Mouse (Mus musculus): ENCODE data around the gene Mfsd4b1. TPM values are rescaled to one million over a fixed set of nuclear protein-coding genes. Genes with fewer than 3 reads are reported as not detected.

Gene Mfsd4b1
- polyA plus RNA-seq, 1 experiment from 2014 or later: 0.74 TPM

GRCm38 (mm10) chr10:39960441-39960822 is 64.6 kb downstream of the Mfsd4b1 start:
- no peak for ATAC-seq (ENCODE audit: low read depth)
- Histone ChIP-seq H3K4me3 (ENCODE audit: low read depth, low read length) (no peak overlapping the region; the same call in 1 of the 2 replicates), H3K36me3 (ENCODE audit: control insufficient read depth, insufficient read depth) (no peaks in the 10 kb centered on the region), H3K4me2 (ENCODE audit: low read depth, low read length) (peak overlapping the region; percentile 71), H3K27me3 (ENCODE audit: control insufficient read depth, insufficient read depth, low read depth, low read length) (no peaks in the 10 kb centered on the region), H3K9ac (ENCODE audit: low read depth, low read length) (no peak overlapping the region), H3K27ac (ENCODE audit: low read length) (no peak overlapping the region), H3K9me3 (replicated peaks; ENCODE audit: control insufficient read depth, low read length) (no peaks in the 10 kb centered on the region), H3K4me1 (ENCODE audit: control insufficient read depth, low read depth, low read length) (peaks cover 3% of the 10 kb centered on the region; the same call in 1 of the 2 replicates)
- 37% methylated on average over 11 of the region's 11 CpGs for WGBS (ENCODE audit: insufficient replicate concordance)

- H3K9ac ChIP-seq (ENCODE audit: low read depth, low read length): peak within 1 kb of the TSS; percentile 65
- H3K4me2 ChIP-seq (ENCODE audit: low read depth, low read length): peak within 1 kb of the TSS; percentile 71
- peaks cover 3% of the 10 kb centered on the region; the same call in 1 of the 2 replicates for H3K4me1 ChIP-seq (ENCODE audit: control insufficient read depth, low read depth, low read length)
- no peaks in the 10 kb centered on the region for H3K36me3 ChIP-seq (ENCODE audit: control insufficient read depth, insufficient read depth)
- peak; percentile 97 for ATAC-seq (ENCODE audit: low read depth)
- H3K9me3 ChIP-seq (replicated peaks; ENCODE audit: control insufficient read depth, low read length): no peaks in the 10 kb centered on the region
- peak within 1 kb of the TSS; percentile 65 for H3K4me3 ChIP-seq (ENCODE audit: low read depth, low read length)
- H3K27me3 ChIP-seq (ENCODE audit: control insufficient read depth, insufficient read depth, low read depth, low read length): no peaks in the 10 kb centered on the region
- WGBS (ENCODE audit: insufficient replicate concordance): under 1% methylated on average over 38 of the region's 38 CpGs
- H3K27ac ChIP-seq (ENCODE audit: low read length): peak within 1 kb of the TSS; percentile 77
These were observed 65.2 kb downstream of the Mfsd4b1 start, which contains the start of gene Mfsd4b3 for GRCm38 (mm10) chr10:39959761-39960440. Gene Mfsd4b3 (minus strand): TSS chr10:39960153.

- no peak for ATAC-seq (ENCODE audit: low read depth)
- Histone ChIP-seq H3K4me2 (ENCODE audit: low read depth, low read length) (no peak overlapping the region), H3K36me3 (ENCODE audit: control insufficient read depth, insufficient read depth) (no peaks in the 10 kb centered on the region), H3K9ac (ENCODE audit: low read depth, low read length) (no peak overlapping the region), H3K27ac (ENCODE audit: low read length) (no peak overlapping the region), H3K4me1 (ENCODE audit: control insufficient read depth, low read depth, low read length) (peaks cover 3% of the 10 kb centered on the region; the same call in 1 of the 2 replicates), H3K9me3 (replicated peaks; ENCODE audit: control insufficient read depth, low read length) (no peaks in the 10 kb centered on the region), H3K27me3 (ENCODE audit: control insufficient read depth, insufficient read depth, low read depth, low read length) (no peaks in the 10 kb centered on the region), H3K4me3 (ENCODE audit: low read depth, low read length) (no peak overlapping the region)
- WGBS (ENCODE audit: insufficient replicate concordance): 47% methylated on average over 4 of the region's 4 CpGs
These were observed 66.8 kb downstream of the Mfsd4b1 start for GRCm38 (mm10) chr10:39958266-39958665.

GRCm38 (mm10) chr10:39956340-39956878 is 68.7 kb downstream of the Mfsd4b1 start:
- Histone ChIP-seq H3K4me3 (ENCODE audit: low read depth, low read length) (no peak overlapping the region), H3K27me3 (ENCODE audit: control insufficient read depth, insufficient read depth, low read depth, low read length) (no peaks in the 10 kb centered on the region), H3K36me3 (ENCODE audit: control insufficient read depth, insufficient read depth) (no peaks in the 10 kb centered on the region), H3K4me1 (ENCODE audit: control insufficient read depth, low read depth, low read length) (peaks cover 3% of the 10 kb centered on the region; the same call in 1 of the 2 replicates), H3K9me3 (replicated peaks; ENCODE audit: control insufficient read depth, low read length) (no peaks in the 10 kb centered on the region), H3K4me2 (ENCODE audit: low read depth, low read length) (no peak overlapping the region), H3K27ac (ENCODE audit: low read length) (no peak overlapping the region), H3K9ac (ENCODE audit: low read depth, low read length) (no peak overlapping the region)
- 34% methylated on average over 2 of the region's 2 CpGs for WGBS (ENCODE audit: insufficient replicate concordance)
- ATAC-seq (ENCODE audit: low read depth): no peak

GRCm38 (mm10) chr10:39955163-39955562 is 69.9 kb downstream of the Mfsd4b1 start:
- no peaks in the 10 kb centered on the region for H3K9me3 ChIP-seq (replicated peaks; ENCODE audit: control insufficient read depth, low read length)
- no peaks in the 10 kb centered on the region for H3K36me3 ChIP-seq (ENCODE audit: control insufficient read depth, insufficient read depth)
- H3K4me1 ChIP-seq (ENCODE audit: control insufficient read depth, low read depth, low read length): no peaks in the 10 kb centered on the region; the same call in 1 of the 2 replicates
- no peak overlapping the region for H3K27ac ChIP-seq (ENCODE audit: low read length)
- no peak overlapping the region for H3K4me3 ChIP-seq (ENCODE audit: low read depth, low read length)
- WGBS (ENCODE audit: insufficient replicate concordance): 60% methylated on average over 2 of the region's 2 CpGs
- H3K27me3 ChIP-seq (ENCODE audit: control insufficient read depth, insufficient read depth, low read depth, low read length): no peaks in the 10 kb centered on the region
- H3K4me2 ChIP-seq (ENCODE audit: low read depth, low read length): no peak overlapping the region
- no peak for ATAC-seq (ENCODE audit: low read depth)
- no peak overlapping the region for H3K9ac ChIP-seq (ENCODE audit: low read depth, low read length)

Other genes starting within 250 kb of the Mfsd4b1 start
- gene Mfsd4b4, start 126.0 kb downstream of the Mfsd4b1 start, polyA plus RNA-seq (2015; fragmentation: Nextera tagmentation; extraction: Ambion mirVana): 1.1 and 1.2 TPM in 2 replicates
- gene Mfsd4b2, start 98.3 kb downstream of the Mfsd4b1 start, polyA plus RNA-seq (2015; fragmentation: Nextera tagmentation; extraction: Ambion mirVana): 0.06 TPM in 1 of 2 replicates, not detected in the other
- 3.1 and 3.6 TPM in 2 replicates for gene Mfsd4b3, start 65.1 kb downstream of the Mfsd4b1 start, polyA plus RNA-seq (2015; fragmentation: Nextera tagmentation; extraction: Ambion mirVana)
- gene Mfsd4b5, start 38.6 kb downstream of the Mfsd4b1 start, polyA plus RNA-seq (2015; fragmentation: Nextera tagmentation; extraction: Ambion mirVana): 0.11 TPM in 2 replicates
- gene Slc16a10, start 117.0 kb upstream of the Mfsd4b1 start, polyA plus RNA-seq (2015; fragmentation: Nextera tagmentation; extraction: Ambion mirVana): 73.1 and 75.2 TPM in 2 replicates
- 23.6 and 25.9 TPM in 2 replicates for gene Rpf2, start 221.8 kb upstream of the Mfsd4b1 start, polyA plus RNA-seq (2015; fragmentation: Nextera tagmentation; extraction: Ambion mirVana)
- 22.7 and 28.4 TPM in 2 replicates for gene Gtf3c6, start 232.8 kb upstream of the Mfsd4b1 start, polyA plus RNA-seq (2015; fragmentation: Nextera tagmentation; extraction: Ambion mirVana)

All from liver, embryonic 16.5 days (tissue).